Mouse (Mus musculus) spleen, postnatal 14 days (tissue): ENCODE measurements around the gene Gm48551.

Source experiments
- DNase-seq, 2 experiments: peaks; one replicate each; pipeline ENCODE4 v3.0.0; 2021 to 2022; ENCODE audit warnings: low spot score in 2 of 2

Gene Gm48551

GRCm38 (mm10) chr10:81383802-81384604 lies at the start of gene Gm48551, which contains the start of gene Dohh:
TSS of gene Gm48551 (plus strand) at chr10:81384466.
TSS of gene Dohh (plus strand) at chr10:81384428.
- peak; percentile 99 for DNase-seq

- DNase-seq = no peak
Observed at GRCm38 (mm10) chr10:81335393-81336340, 48.6 kb upstream of the Gm48551 start.

GRCm38 (mm10) chr10:81336558-81336957 lies 47.7 kb upstream of the Gm48551 start:
- DNase-seq = no peak

- DNase-seq = no peak
Observed at GRCm38 (mm10) chr10:81340551-81341332, 43.5 kb upstream of the Gm48551 start.

- DNase-seq = peak in 1 of 2 experiments; percentile 74
Observed at GRCm38 (mm10) chr10:81341333-81341949, 42.8 kb upstream of the Gm48551 start.

GRCm38 (mm10) chr10:81342686-81343505 lies 41.4 kb upstream of the Gm48551 start, which contains the start of gene Gipc3:
TSS of gene Gipc3 (minus strand) at chr10:81343266.
- no peak for DNase-seq

- DNase-seq = no peak
Observed at GRCm38 (mm10) chr10:81344421-81345161, 39.7 kb upstream of the Gm48551 start.

GRCm38 (mm10) chr10:81345162-81345534 lies 39.1 kb upstream of the Gm48551 start:
- no peak for DNase-seq

- DNase-seq = peak; percentile 46 to 66
Observed at GRCm38 (mm10) chr10:81346453-81347067, 37.7 kb upstream of the Gm48551 start.

GRCm38 (mm10) chr10:81349146-81349545 lies 35.1 kb upstream of the Gm48551 start:
- peak in 1 of 2 experiments; percentile 43 for DNase-seq

- DNase-seq = no peak
Observed at GRCm38 (mm10) chr10:81349961-81350350, 34.3 kb upstream of the Gm48551 start.

GRCm38 (mm10) chr10:81350351-81351063 lies 33.8 kb upstream of the Gm48551 start, which contains the start of gene Hmg20b:
TSS of gene Hmg20b (minus strand) at chr10:81350480.
- DNase-seq = peak; percentile 97 to 98

- peak; percentile 57 to 59 for DNase-seq
Observed at GRCm38 (mm10) chr10:81351678-81352291, 32.5 kb upstream of the Gm48551 start.

- DNase-seq = no peak
Observed at GRCm38 (mm10) chr10:81354738-81355477, 29.4 kb upstream of the Gm48551 start.

- no peak for DNase-seq
Observed at GRCm38 (mm10) chr10:81355533-81355932, 28.7 kb upstream of the Gm48551 start.

GRCm38 (mm10) chr10:81356352-81356990 lies 27.8 kb upstream of the Gm48551 start:
- no peak for DNase-seq
